Mouse (Mus musculus) CD8-positive naive resting alpha-beta T cell, adult 2 months (primary cell): Measurements from ENCODE around the gene Olfr1257.
"Not testable (repeated sequence)": the region's sequence is repeated elsewhere in the genome, so short reads cannot be mapped to it uniquely, and the experiment has no call there.

Experiments used
- DNase-seq, 2 experiments: peaks; one replicate each; pipeline ENCODE4 v3.0.0; 2022; ENCODE audit warnings: low read depth in 2 of 2, low spot score in 2 of 2

The Olfr1257 gene

DNA sequence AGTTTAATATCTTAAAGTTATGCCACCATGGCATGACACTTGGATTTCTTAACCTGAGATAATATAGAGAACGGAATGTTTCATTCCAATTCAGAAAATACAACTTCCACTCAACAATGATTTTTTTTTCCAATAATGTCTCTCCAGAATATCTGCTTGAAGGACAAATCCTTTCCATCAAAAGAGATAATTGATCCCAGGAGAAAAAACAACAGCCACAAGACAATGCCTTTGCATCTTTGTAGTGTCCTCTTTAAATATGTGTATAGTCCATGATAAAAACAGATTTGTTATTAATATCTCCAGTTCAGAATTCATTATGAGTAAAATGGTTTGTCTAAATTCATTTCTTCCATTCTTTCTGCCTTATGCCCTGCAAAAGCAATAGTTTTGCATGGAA lies at the start of gene Olfr1257:
Gene Olfr1257, plus strand, starts transcription at position 301 of the 400 bp plus-strand sequence.
- no peak for DNase-seq

DNA sequence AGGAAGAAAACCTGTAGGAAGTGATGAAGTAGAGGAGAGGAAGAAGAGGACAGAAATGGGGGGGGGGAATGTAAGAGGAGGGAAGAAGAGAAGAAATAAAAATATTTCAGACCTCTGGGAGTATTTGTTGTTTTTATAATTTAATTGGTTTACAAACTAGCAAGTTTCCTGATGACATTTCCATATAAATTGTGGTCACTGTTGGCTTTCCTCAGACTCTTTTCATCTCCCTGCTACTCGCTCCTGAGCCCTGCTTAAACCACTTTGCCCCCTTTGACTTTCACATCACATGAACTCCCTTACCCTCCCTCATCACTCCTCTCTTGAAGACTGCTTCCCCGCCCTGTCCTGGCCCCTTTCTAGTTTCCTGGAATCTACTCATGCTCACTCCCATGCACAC lies 36.8 kb upstream of the Olfr1257 start, which contains the start of gene Olfr1256:
Gene Olfr1256, minus strand, starts transcription at position 101 of the 400 bp plus-strand sequence.
- no peak for DNase-seq

DNA sequence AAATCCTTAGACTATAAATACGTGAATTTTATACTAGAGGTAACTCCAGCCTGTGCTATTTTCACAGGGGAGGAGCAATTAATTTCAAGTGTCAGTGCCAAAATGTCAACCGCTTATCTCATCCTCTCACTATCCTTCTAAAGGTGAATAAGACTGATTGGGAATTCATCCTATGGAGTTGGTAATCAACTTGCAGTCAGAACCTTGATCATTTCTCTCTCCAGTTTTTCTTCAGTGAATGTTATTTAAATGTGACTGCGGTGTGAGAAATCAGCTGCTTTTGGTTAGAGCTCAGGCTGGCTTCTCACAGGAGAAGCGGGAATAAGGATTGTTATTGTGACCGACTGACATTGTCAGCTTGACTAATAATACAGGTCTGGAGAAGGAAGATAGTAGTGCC lies 30.1 kb upstream of the Olfr1257 start, which contains the start of gene Olfr48:
Gene Olfr48, minus strand, starts transcription at position 101 of the 400 bp plus-strand sequence.
- no peak for DNase-seq

DNA sequence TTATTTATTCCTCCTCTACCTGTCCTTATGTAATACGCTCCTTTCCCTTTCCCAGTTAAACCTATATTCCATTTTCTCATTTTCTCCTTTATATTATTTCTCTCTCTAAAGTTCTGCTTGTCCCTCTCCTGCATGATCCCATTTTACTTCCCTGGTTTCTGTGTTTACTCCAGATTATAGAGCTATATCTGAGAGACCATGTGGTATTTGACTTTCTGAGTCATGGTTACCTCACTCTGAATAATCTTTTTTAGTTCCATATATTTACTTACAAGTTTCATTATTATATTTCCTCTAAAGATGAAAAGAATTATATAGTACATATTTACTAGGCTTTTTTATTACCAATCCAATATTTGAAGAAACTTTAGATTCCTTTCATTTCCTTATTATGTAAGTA lies 29.0 kb upstream of the Olfr1257 start:
- no peak for DNase-seq

DNA sequence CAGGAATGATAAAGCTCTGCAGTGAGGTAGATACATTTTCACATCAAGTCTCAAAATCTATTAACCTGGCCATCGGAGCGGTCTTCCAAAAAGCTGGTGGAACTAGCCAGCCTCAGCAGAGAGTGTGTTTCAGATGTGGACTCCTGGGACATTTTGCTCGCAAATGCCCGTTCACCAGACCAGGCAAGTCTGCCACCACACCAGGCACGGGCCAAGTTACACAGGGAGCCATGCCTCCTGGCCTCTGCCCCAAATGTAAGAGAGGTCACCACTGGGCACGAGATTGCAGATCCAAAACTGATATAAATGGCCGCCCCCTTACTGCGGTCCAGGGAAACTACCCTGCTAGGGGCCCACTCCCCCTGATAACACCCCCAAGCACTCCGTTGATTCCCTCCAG lies 34.4 kb downstream of the Olfr1257 start:
- DNase-seq, result not testable (repeated sequence)

DNA sequence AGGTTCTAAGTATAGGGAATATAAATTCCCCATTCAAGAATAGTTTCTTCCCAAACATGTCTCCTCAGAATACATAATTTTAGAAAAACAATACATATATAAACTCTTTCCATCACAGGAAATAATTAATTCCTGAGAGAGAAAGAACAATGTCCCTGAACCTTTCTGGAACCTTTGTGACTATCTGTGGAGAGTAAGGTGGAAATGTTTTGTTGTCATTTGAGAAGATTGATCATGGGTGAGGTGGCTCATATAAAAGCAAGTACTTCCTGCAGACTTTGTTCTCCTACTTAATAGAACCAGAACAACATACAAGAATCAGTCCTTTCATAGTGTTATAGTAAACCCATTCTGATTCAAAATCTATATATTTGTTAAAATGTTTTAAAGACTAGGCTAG lies 48.8 kb downstream of the Olfr1257 start, which contains the start of gene Olfr1258:
Gene Olfr1258, plus strand, starts transcription at position 301 of the 400 bp plus-strand sequence.
- no peak for DNase-seq
